Mouse (Mus musculus) T-helper 2 cell (primary cell): Measurements from ENCODE around the gene Sdccag8.

ENCODE experiments used
- in situ Hi-C: fragments of 300-600 bp; cut with MboI, MseI; formaldehyde crosslinking; loops from one replicate; pipeline ENCODE4 v1.15.1; 2025; ENCODE audit warnings: high pct_unique_total_duplicates

Gene Sdccag8

DNA sequence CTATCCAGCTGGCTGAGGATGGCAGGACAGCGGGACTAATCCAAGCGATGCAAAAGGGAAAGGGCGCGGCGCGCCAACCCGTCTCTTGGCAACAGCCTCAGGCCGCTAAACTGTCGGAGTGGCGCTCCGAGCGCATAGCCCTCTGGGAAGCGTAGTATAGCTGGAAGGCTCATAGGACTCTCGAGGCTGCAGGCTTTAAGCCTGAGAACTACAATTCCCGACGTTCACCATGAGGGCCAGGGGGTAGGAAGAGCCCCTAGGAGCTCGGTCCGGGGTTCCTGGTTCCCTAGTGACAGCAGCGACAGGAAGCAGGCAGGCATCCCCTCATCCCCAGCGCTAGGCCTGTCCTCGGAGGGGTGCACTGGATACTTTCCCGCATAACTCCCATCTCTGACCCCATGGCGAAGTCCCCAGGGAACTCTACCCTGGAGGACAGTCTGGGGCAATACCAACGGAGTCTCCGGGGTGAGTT is at the start of gene Sdccag8:
Sdccag8 (plus strand) TSS at position 70 of the 472 bp plus-strand sequence.
- in situ Hi-C loops = no loop called here

- in situ Hi-C loops = no loop called here
Measured at GRCm38 (mm10) chr1:176774533-176774932, 39.9 kb upstream of the Sdccag8 start.

- in situ Hi-C loops = no loop called here
Measured at GRCm38 (mm10) chr1:176789326-176789725, 25.1 kb upstream of the Sdccag8 start.

DNA sequence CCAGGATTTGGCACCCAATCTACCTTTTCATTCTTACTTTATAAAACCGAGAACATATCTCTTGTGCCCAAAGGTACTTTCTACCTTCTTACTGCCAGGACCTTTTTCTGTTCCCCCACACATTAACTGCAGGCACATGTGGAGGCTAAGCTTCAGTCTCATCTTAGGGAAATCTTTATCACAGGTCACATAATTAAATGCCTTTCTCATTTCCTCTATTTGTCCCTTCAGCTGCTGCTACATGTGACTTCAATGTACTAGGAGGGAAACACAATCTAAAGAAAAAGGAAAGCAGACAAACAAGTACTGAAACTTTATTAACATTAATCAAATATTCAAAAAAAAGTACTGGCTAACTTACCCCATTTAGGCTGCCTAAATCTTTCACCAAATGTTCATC is 22.3 kb upstream of the Sdccag8 start:
- in situ Hi-C loops = no loop called here

- in situ Hi-C loops = no loop called here
Measured at GRCm38 (mm10) chr1:176798673-176799072, 15.8 kb upstream of the Sdccag8 start.

- in situ Hi-C loops = no loop called here
Measured at GRCm38 (mm10) chr1:176800728-176801365, 13.6 kb upstream of the Sdccag8 start.

DNA sequence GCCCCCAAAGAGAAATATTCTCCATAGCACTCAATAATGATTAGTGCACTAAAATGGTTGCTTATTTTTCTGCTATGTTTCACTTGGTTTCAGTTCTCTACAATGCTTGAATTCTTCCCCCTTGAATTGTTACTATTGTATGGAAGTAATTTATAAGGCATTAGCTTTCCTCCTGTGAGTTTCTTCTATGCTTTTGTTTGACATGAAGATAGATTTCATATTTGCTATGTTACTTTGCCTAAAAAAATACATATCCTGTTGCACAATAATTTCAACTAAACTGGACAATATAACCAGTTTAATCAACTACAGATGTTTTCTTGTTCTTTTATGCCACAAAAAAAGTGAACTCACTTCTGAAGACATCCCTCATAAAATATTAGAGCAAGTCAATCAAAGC is 4.3 kb upstream of the Sdccag8 start:
- in situ Hi-C loops = no loop called here

GRCm38 (mm10) chr1:176811892-176812291 is 2.6 kb upstream of the Sdccag8 start:
- in situ Hi-C loops = no loop called here

- in situ Hi-C loops = no loop called here
Measured at GRCm38 (mm10) chr1:176812491-176813291, 1.8 kb upstream of the Sdccag8 start.

DNA sequence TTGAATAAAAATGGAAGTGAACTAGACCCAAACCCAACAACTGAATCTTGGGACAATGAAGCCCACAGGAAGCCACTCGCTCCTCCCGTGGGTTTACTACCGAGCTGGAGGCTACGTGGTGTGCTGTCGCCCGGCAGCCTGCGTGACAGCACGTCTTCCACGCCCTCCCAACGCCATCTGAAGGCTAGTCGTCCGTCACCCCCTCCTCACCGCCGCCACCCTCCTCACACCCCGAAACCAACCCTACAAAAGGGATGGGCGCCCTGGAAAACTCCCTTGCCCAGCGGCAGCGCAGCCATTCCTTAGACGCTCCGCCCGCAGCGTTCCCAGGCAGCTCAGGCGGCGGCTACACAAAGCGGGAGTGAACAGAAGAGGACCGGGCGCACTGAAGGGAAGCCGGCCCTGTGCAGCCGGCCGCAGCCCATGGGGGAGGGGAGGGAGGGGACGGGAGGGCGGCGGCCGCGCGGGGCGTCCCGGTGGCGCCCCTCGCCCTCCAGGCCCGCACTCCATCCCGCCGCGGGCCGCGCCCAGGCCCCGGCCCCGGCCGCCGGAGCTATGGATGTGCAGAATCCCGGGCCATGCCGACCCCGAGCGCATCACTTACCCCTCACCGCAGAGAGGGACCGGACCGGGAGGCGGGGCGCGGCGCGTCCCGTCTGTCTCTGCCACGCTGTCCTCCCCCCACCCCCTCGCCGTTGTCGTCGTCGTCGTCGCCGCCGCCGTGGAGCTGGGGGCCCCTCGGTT is 996 bp upstream of the Sdccag8 start:
- in situ Hi-C loops = no loop called here

DNA sequence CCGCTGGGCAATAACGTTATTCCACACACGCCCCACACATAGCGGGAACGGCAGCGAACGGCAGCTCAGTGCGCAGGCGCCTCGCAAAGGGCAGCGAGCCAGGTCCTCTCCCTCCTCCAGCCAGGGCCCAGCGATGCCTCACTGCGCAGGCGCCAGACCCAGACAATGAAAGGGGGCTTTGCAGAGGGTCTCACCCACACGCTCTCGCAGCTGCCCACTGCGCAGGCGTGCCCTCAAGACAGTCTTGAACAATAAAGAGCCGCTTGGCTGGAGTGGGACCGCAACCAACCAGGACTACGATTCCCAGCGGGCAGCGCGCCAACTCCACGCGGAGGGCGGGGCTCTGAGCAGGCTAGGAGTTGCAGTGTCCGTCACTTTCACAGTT is 432 bp upstream of the Sdccag8 start, which contains the start of gene Cep170:
Cep170 (minus strand) TSS at position 32 of the 385 bp plus-strand sequence.
- in situ Hi-C loops = no loop called here

GRCm38 (mm10) chr1:176816728-176817127 is 2.3 kb downstream of the Sdccag8 start:
- in situ Hi-C loops = no loop called here

DNA sequence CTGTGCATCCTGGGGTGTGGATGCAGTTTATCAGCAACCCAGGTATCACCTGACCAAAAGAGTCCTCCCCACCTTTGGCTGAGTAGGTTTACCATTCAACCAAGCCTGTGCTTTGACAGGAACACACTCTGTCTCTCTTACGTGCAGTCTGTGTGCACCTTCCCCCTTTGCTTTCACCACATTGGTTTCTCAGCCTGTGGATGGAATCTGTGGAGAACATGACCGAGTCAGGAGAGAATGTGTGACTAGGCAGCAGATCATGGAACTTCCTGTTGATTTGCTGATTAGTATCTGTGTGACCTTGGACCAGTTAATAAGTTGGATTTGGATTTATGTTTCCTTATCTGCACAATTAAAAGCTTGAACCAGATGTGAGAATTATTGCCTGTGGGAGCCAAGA is 3.7 kb downstream of the Sdccag8 start:
- in situ Hi-C loops = no loop called here

DNA sequence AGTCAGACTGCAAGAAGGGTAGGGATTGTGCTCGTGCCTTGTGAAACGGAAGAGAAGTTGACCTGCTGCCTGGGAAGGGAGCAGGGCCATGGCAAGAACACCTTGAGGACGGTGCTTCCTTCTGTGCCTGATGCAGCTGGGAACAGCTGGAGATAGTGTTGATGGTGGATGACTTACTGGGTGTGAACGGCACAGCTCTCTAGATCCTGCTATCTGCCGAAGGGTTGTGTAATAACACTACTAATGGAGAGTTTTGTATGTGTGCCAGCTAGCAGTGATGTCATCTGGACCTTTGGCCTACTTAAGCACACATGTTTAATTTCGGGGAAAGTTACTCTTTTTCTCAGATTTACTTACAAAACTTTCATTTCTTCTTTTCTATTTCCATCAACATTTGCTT is 4.3 kb downstream of the Sdccag8 start:
- in situ Hi-C loops = no loop called here

GRCm38 (mm10) chr1:176821929-176822328 is 7.5 kb downstream of the Sdccag8 start:
- in situ Hi-C loops = no loop called here

DNA sequence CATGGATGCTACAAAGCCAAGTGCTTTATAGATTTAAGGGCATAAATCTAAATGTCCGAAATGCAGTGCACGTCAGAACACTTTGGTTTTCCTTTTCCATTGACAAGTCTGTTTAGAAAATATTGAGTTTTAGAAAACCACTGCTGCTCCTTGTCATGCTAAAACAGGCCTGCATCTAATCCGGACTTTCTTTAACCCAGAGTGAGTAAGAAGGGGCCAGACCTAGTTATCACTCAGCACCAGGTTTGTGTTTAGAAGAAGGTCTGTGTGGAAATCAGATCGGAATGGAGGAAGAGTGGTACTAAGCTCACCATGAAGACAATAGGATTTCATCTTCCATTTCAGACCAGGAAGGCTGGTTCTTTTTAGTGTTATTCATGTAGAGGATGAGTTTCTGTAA is 8.5 kb downstream of the Sdccag8 start:
- in situ Hi-C loops = no loop called here

DNA sequence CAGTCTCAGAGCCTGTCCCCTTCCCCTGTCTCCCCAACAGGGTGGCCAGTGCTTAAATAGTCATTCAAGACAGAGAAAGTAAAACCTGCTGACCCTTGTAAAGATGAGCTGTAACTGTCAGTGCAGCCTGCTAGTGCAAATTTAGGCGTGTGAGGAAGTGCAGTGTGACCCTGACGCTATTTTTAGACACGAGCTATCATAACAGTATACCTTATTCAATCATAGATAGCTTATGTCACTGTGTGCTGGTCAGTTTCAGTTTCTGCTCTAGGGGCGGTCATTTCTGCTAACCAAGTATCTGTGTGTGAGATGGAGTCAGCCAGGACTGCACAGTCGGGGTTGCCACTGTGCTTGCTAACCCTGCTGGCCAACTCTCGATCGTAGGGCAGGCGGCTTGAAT is 9.4 kb downstream of the Sdccag8 start:
- in situ Hi-C loops = no loop called here

- in situ Hi-C loops = no loop called here
Measured at GRCm38 (mm10) chr1:176824611-176825010, 10.2 kb downstream of the Sdccag8 start.

GRCm38 (mm10) chr1:176825084-176825483 is 10.6 kb downstream of the Sdccag8 start:
- in situ Hi-C loops = no loop called here

DNA sequence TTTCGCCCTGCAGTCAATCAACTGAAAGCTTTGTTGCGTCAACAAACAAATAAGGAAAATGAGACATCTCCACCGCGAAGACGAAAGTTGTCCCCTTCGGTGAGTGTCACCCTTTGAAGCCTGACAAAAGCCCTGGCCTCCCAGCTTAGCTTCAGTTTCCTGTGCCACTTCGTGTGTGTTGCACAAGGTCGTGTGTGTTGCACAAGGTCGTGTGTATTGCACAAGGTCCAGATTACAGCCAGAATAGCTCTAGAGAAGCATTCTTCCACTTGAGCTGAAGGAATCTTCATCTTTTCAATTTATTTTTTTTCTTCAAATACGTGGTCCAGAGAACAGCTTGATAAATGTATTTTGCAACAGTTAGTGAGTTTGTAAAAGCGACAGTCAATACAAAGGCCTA is 11.7 kb downstream of the Sdccag8 start:
- in situ Hi-C loops = no loop called here

DNA sequence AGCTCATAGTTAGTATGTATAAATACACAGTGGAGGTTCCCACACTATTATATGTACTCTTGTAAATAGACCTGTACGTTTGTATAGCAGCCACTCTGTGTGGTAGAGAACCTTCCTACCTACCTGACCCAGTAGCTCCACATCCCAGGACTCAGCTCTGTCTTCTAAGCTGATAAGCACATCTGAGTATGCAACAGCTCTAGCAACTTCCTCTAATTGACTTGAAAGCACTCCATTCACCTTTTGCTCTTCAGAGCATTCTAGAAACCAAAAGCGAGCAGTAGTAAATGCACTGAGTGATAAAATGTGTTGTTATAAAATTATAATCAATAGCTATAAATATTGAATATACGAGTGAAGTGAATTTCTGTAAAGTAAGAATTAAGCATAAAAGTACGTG is 12.5 kb downstream of the Sdccag8 start:
- in situ Hi-C loops = no loop called here

- in situ Hi-C loops = no loop called here
Measured at GRCm38 (mm10) chr1:176827365-176827764, 12.9 kb downstream of the Sdccag8 start.
